Mouse (Mus musculus): ENCODE results near the gene Hpse2.

Gene Hpse2

DNA sequence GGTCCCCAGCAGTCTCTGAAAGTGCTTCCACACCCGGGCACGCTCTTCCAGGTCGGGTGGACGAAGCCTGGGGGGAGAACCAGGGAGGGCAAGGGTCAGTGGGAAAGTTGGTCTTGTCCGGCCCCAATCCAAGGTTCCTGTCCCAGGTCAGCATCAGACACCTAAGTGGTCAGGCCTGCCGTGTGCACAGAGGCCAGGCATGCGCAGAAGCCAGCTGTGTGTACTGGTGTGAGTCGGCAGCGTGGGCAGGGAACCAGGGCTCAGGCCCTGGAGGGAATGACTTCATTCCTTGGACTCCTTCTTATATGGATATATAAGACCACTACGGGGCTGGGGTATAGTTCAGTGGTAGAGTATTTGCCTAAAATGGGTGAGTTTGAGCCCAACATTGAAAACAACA lies 618.5 kb downstream of the Hpse2 start:
- DNase-seq: no peak

- no peak for DNase-seq
Measured at GRCm38 (mm10) chr19:42767361-42767760, 620.8 kb downstream of the Hpse2 start.

GRCm38 (mm10) chr19:42764398-42764797 lies 623.8 kb downstream of the Hpse2 start:
- no peak for DNase-seq

GRCm38 (mm10) chr19:42756671-42757070 lies 631.5 kb downstream of the Hpse2 start:
- no peak for DNase-seq

DNA sequence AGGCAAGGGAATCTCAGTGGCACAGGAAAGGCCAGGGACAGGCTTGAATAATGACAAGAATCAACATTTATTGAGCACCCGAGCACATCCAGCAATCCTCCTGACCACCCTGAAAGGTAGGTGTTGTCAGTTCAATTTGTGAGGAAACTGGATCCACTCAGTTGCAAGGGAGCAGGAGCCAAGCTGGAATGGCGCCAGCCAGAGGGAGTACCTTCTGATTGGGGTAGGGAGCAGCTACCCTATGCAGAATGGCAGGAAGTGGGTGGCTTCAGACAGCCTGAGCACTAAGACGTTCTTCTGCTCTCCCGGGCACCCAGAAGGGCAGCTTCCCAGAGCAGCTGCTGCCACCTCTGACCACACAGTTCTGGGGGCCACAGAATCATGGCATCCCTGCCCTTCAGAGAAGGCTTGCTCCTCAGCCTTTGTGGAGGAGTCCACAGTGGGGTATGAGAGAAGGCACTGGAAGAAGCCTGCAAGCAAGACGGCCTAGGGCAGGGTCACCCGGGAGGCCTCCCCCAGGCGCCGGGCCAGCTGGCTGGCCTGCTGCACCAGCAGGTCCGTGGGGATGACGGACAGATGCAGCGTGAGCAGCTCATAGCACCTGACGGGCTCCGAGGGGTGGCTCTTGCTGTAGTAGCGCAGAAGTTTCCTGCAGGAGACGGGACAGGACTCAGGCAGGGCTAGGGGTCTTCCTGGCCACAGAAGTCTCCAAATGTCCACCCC lies 632.8 kb downstream of the Hpse2 start:
- DNase-seq: no peak

GRCm38 (mm10) chr19:42753141-42753917 lies 634.8 kb downstream of the Hpse2 start:
- DNase-seq: no peak

GRCm38 (mm10) chr19:42752363-42752931 lies 635.7 kb downstream of the Hpse2 start, which contains the start of gene Pyroxd2:
Gene Pyroxd2 (minus strand): TSS chr19:42752775.
- DNase-seq: peak; percentile 37

DNA sequence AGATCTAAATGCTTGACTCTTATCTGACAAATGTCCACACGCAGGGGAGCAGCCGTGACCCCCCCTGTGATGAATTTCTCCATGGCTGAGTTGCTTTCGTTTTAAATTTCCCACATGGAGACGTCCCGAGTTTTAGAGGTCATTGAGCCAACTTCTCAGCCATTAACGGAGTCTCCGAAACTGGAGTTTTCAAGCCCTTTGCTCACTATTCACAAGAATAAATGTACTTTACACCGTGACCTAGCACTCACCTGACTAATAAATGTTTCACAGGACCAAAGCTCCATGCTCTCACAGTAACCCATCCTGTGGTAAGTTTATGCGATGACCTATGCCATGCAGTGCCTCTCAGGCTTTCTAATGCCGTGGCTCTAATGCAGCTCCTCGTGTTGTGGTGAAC lies 638.0 kb downstream of the Hpse2 start:
- no peak for DNase-seq

GRCm38 (mm10) chr19:42746702-42747101 lies 641.5 kb downstream of the Hpse2 start:
- DNase-seq: no peak

- no peak for DNase-seq
Measured at GRCm38 (mm10) chr19:42745869-42746224, 642.3 kb downstream of the Hpse2 start.

DNA sequence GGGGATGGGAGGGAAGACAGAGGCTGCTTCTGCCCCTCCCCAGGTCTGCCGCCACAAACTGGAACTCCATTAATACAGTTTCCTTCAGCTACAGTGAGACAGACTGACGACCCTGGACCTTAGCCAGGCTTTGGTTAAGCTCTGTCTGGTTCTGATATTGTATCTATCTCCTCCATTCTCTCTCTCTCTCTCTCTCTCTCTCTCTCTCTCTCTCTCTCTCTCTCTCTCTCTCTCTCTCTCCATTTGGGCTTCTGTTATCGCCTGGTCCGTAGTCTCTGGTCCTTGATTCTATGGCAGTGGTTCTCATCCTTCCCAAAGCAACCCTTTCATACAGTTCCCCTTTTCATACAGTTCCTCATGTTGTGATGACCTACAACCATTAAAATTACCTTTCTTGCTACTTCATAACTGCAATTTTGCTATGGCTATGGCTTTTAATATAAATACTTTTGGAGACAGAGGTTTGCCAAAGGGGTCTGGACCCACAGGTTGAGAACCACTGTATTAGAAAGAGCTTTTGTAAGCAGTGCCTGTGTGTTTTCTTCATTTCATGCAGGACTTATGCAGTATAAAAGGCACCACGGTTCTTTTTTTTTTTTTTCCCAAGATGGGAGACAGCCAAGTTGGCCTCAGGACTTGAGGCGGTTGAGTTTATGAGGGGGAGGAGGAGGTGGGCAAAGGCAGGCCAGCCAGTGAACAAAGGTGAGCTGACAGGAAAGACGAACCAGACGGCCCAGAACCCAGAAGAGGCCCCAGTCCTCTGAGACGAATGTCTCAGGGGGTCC lies 642.9 kb downstream of the Hpse2 start:
- no peak for DNase-seq

DNA sequence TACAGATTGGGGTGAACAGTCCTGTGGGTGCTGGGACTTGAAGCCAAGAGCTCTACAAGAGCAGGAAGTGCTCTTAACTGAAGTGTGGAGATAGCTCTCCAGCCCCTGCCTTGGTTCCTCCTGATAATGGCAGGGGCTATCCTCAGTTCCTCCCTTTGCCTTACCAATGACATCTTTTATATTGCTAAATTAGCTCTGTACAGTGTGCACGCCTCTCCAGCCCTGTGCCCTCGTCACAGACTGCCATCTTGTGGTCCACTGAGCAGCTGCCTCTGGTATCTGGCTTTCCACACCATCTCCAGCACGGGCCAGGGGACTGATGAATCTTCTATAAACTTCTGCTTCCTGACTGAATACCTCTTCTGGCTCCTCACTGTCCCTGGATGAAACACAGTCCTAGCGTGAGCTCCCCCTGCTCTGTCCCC lies 644.0 kb downstream of the Hpse2 start:
- peak; percentile 70 for DNase-seq

- DNase-seq: no peak
Measured at GRCm38 (mm10) chr19:42743261-42743660, 644.9 kb downstream of the Hpse2 start.

DNA sequence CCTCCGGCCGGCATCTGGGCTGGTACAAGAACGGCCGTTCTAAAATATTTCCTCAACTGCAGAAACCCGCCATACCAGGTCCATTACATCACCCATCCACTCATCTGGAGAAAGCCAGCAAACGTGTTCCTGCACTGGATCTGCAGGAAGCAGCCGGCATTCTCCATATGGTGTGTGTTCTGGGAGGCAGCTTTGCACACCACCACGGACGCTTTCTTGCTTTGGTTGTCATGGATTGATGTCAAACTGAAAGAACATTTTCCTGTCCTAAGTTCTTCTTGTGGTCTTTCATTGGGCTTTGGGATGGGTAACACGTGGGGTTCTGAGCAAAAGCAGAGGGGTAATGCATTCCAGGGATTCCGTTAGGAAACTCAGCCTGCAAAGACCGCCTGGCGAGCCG lies 646.3 kb downstream of the Hpse2 start:
- DNase-seq: peak; percentile 56

DNA sequence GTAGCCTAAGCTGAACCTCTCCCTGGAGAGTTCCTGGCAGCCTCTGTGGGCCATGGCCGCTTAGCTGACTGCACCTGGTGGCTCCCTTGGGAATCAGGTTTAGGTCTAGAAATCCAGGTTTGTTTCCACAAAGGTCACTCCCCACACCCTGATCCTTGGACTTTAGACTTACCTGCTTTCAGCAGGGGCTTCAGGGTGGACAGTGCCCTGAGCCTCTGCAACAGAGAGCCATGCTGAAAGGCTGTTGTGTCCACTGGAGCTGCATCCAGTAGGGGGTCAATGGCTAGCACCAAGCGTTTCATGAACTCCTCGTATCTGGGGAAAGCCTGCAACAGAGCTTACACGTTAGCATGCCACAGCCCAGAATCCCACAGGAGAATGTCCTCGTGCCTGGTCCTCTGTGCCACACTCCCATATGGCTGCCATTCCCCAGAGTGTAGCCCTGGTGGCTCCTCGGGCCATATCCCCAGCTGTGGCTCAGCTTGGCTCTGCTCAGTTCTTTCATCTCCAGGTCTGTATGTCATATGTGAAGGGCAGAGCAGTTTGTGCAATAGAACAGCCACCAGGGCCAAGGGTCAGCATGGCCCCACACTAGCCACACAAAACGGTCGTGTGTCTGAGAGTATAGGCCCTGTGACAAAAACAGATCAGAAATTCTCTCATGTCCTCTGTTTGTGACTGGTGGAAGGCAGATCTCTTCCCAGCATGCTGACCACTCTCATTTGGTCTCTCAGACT lies 647.8 kb downstream of the Hpse2 start:
- no peak for DNase-seq

GRCm38 (mm10) chr19:42739734-42740133 lies 648.4 kb downstream of the Hpse2 start:
- DNase-seq: no peak

DNA sequence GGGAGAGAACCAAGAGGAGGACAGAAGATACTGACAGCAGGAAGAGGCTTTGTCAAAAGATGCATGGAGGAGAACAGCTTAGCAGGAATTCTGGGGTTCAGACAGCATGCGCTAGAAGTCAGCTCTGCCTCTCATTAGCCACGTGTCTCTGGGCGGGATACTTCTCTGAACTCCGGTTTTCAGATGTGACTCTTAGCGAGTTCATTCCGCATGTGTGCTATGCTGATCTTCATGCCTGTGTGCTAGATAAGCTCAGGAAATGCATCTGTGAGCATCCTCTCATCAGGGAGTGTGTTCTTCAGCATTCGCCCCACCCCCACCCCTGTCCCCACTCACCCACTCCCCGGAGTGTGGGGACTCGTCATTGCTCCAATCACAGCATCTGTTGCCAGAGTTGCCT lies 650.4 kb downstream of the Hpse2 start:
- no peak for DNase-seq
